Mouse (Mus musculus): ENCODE measurements at regions not wholly inside any gene's neighbourhood (a gene's known extent, or its start where the extent isn't known, plus 50 kb on each side); places are given as distances from the start of the nearest gene placed in this dataset.

GRCm38 (mm10) chr9:101507023-101507690 is 255.6 kb upstream of the Ppp2r3a start:
- TF ChIP-seq CTCF (IDR thresholded peaks at IDR 0.05; ENCODE audit: borderline replicate concordance, insufficient read depth, low read depth, low read length) (no peak), POLR2A (IDR thresholded peaks at IDR 0.05; ENCODE audit: borderline replicate concordance, insufficient read depth, low read length) (no peak)

Data from cerebellum, adult 2 months (tissue).